Mouse (Mus musculus): ENCODE data around the gene Mum1.

GRCm38 (mm10) chr10:80288097-80288496 lies 61.9 kb downstream of the Mum1 start:
- TF ChIP-seq CTCF (IDR thresholded peaks at IDR 0.05; ENCODE audit: insufficient read depth, low read depth, low read length), result no peak
- no peak for TF ChIP-seq POLR2A (IDR thresholded peaks at IDR 0.05; ENCODE audit: insufficient read depth, low read depth, low read length)

All from olfactory bulb, adult 2 months (tissue).